Mouse (Mus musculus): ENCODE data around the gene Ap3d1. TPM values are rescaled to one million over a fixed set of nuclear protein-coding genes. Genes with fewer than 3 reads are reported as not detected.

Gene Ap3d1
- polyA plus RNA-seq (2017; shearing (Covaris generic)) = 10 to 100 TPM; 72.7 to 75.1 TPM

GRCm38 (mm10) chr10:80742180-80742978, at the start of gene Ap3d1:
Gene Ap3d1, minus strand, starts transcription at chr10:80742264.

GRCm38 (mm10) chr10:80754594-80755290, 12.7 kb upstream of the Ap3d1 start, which contains the start of gene Dot1l:
Gene Dot1l, plus strand, starts transcription at chr10:80755206.

GRCm38 (mm10) chr10:80701721-80702535, 40.1 kb downstream of the Ap3d1 start, which contains the start of the genes Mob3a and Izumo4:
Gene Mob3a, minus strand, starts transcription at chr10:80701977.
Gene Izumo4, plus strand, starts transcription at chr10:80702184.

GRCm38 (mm10) chr10:80677942-80678436, 64.1 kb downstream of the Ap3d1 start, which contains the start of gene Mknk2:
Gene Mknk2, minus strand, starts transcription at chr10:80678112.

Other genes starting within 250 kb of the Ap3d1 start
- under 1 TPM; 0.05 to 0.23 TPM for gene Onecut3, start 247.4 kb downstream of the Ap3d1 start, polyA plus RNA-seq (2017; shearing (Covaris generic))
- under 1 TPM; 0.06 to 0.73 TPM for gene Atp8b3, start 203.1 kb downstream of the Ap3d1 start, polyA plus RNA-seq (2017; shearing (Covaris generic))
- gene Rexo1, start 180.7 kb downstream of the Ap3d1 start, polyA plus RNA-seq (2017; shearing (Covaris generic)) = 10 to 100 TPM; 49.1 to 59.0 TPM
- 10 to 100 TPM in 1 of 2 experiments, 1 to 10 TPM in 1; 9.0 to 14.4 TPM for gene Klf16, start 164.9 kb downstream of the Ap3d1 start, polyA plus RNA-seq (2017; shearing (Covaris generic))
- gene Abhd17a, start 151.9 kb downstream of the Ap3d1 start, polyA plus RNA-seq (2017; shearing (Covaris generic)) = 100 to 1,000 TPM; 142 to 155 TPM
- 100 to 1,000 TPM; 108 to 122 TPM for gene Scamp4, start 139.4 kb downstream of the Ap3d1 start, polyA plus RNA-seq (2017; shearing (Covaris generic))
- gene Adat3, start 139.4 kb downstream of the Ap3d1 start, polyA plus RNA-seq (2017; shearing (Covaris generic)) = 1 to 10 TPM; 5.9 to 9.2 TPM
- 10 to 100 TPM in 1 of 2 experiments, 1 to 10 TPM in 1; 7.1 to 12.4 TPM for gene Gm49322, start 136.2 kb downstream of the Ap3d1 start, polyA plus RNA-seq (2017; shearing (Covaris generic))
- 100 to 1,000 TPM; 291 to 363 TPM for gene Csnk1g2, start 119.4 kb downstream of the Ap3d1 start, polyA plus RNA-seq (2017; shearing (Covaris generic))
- gene Btbd2, start 85.2 kb downstream of the Ap3d1 start, polyA plus RNA-seq (2017; shearing (Covaris generic)) = 10 to 100 TPM; 31.9 to 36.5 TPM
- 100 to 1,000 TPM; 166 to 167 TPM for gene Mknk2, start 64.2 kb downstream of the Ap3d1 start, polyA plus RNA-seq (2017; shearing (Covaris generic))
- 100 to 1,000 TPM; 283 to 285 TPM for gene Mob3a, start 40.3 kb downstream of the Ap3d1 start, polyA plus RNA-seq (2017; shearing (Covaris generic))
- gene Izumo4, start 40.1 kb downstream of the Ap3d1 start, polyA plus RNA-seq (2017; shearing (Covaris generic)) = 100 to 1,000 TPM; 131 to 176 TPM
- gene Dot1l, start 12.9 kb upstream of the Ap3d1 start, polyA plus RNA-seq (2017; shearing (Covaris generic)) = 10 to 100 TPM; 14.5 to 16.0 TPM
- gene Sf3a2, start 55.9 kb upstream of the Ap3d1 start, polyA plus RNA-seq (2017; shearing (Covaris generic)) = 10 to 100 TPM; 70.1 to 83.3 TPM
- 100 to 1,000 TPM; 257 to 326 TPM for gene Plekhj1, start 56.4 kb upstream of the Ap3d1 start, polyA plus RNA-seq (2017; shearing (Covaris generic))
- gene Amh, start 63.0 kb upstream of the Ap3d1 start, polyA plus RNA-seq (2017; shearing (Covaris generic)) = under 1 TPM in 1 of 2 experiments, not detected in 1; 0.33 TPM
- 1 to 10 TPM in 1 of 2 experiments, not detected in 1; 1.4 TPM for gene Jsrp1, start 71.2 kb upstream of the Ap3d1 start, polyA plus RNA-seq (2017; shearing (Covaris generic))
- 1,000 to 10,000 TPM; 1,795 to 1,959 TPM for gene Oaz1, start 84.4 kb upstream of the Ap3d1 start, polyA plus RNA-seq (2017; shearing (Covaris generic))
- gene Lingo3, start 101.8 kb upstream of the Ap3d1 start, polyA plus RNA-seq (2017; shearing (Covaris generic)) = under 1 TPM; 0.14 to 0.66 TPM
- gene Lsm7, start 112.9 kb upstream of the Ap3d1 start, polyA plus RNA-seq (2017; shearing (Covaris generic)) = 100 to 1,000 TPM; 146 to 150 TPM
- 10 to 100 TPM; 30.1 to 44.5 TPM for gene Sppl2b, start 113.0 kb upstream of the Ap3d1 start, polyA plus RNA-seq (2017; shearing (Covaris generic))
- under 1 TPM; 0.07 to 0.61 TPM for gene Tmprss9, start 129.6 kb upstream of the Ap3d1 start, polyA plus RNA-seq (2017; shearing (Covaris generic))
- 100 to 1,000 TPM; 183 to 221 TPM for gene Timm13, start 158.7 kb upstream of the Ap3d1 start, polyA plus RNA-seq (2017; shearing (Covaris generic))
- 10 to 100 TPM; 17.1 to 18.9 TPM for gene Lmnb2, start 176.0 kb upstream of the Ap3d1 start, polyA plus RNA-seq (2017; shearing (Covaris generic))
- 10 to 100 TPM; 36.4 to 91.4 TPM for gene Gadd45b, start 187.8 kb upstream of the Ap3d1 start, polyA plus RNA-seq (2017; shearing (Covaris generic))